Mouse (Mus musculus) liver, postnatal 0 days (tissue): ENCODE measurements around the gene Dynlrb1.

ENCODE experiments used
- CTCF ChIP-seq: sonication (generic); IDR thresholded peaks from 2 replicates; pipeline ENCODE4 v1.5.1; 2016; ENCODE audit warnings: antibody characterized with exemption, low read depth
- EP300 ChIP-seq: IDR thresholded peaks from 2 replicates; pipeline ENCODE4 v1.6.1; 2016; ENCODE audit warnings: antibody characterized with exemption, low read depth, mild to moderate bottlenecking

GRCm38 (mm10) chr2:155237276-155237675 lies 943 bp downstream of the Dynlrb1 start:
- TF ChIP-seq EP300 = no peak
- no peak for TF ChIP-seq CTCF
